Comparison of ENCODE assay signal across 19 mouse cellular contexts in the genomic region with DNA sequence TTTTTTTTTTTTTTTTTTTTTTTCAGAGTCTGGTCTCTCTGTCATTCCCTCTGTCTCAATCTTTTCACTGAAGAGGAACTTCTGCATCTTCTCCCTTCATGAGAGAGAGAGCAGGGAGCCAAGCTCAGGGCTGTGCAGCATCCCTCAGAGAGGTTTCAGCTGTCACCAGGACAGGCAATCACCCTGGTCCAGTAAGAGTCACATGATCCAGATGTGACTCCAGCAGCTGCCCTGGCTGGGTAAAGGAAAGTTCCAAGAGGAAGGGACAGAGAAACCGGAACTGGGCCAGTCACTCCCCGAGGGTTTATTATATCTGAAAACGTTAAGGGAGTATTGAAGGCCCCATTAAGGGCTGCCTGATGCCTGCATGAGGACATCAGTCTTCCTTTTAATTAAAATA. TPM values are rescaled to one million over a fixed set of nuclear protein-coding genes. Genes with fewer than 3 reads are reported as not detected.
A peak's percentile ranks its signal among the peaks of the same experiment; 100 is the strongest.
DNase-seq lines count a peak whose midpoint lies in the region; ATAC-seq lines count a peak whose summit lies in the region.
"Had no signal": no experiment of that assay in that cellular context is flagged by ENCODE, and none has a peak within 500 bp of the region (broad histone marks: within the 10 kb centered on the region; RNA-seq: fewer than 3 reads in every experiment).

No protein-coding gene starts in this region.

- peak; percentile 39; the same call in 1 of the 2 replicates for ATAC-seq in limb, embryonic 11.5 days (ENCODE audit: insufficient number of reproducible peaks, low FRiP score, low TSS enrichment, low read depth)
- ATAC-seq in midbrain, embryonic 13.5 days: no peak
- ATAC-seq: forebrain, embryonic 14.5 days; intestine, embryonic 16.5 days had no signal

- no peak overlapping the region for H3K27ac ChIP-seq in limb, embryonic 11.5 days (replicated peaks; ENCODE audit: low read depth, low read length)
- no peak overlapping the region for H3K27ac ChIP-seq in limb, embryonic 10.5 days
- no peak overlapping the region for H3K27ac ChIP-seq in midbrain, embryonic 13.5 days
- H3K27ac ChIP-seq: hindbrain, embryonic 13.5 days; liver, embryonic 14.5 days had no signal

- no peak overlapping the region for H3K4me2 ChIP-seq in limb, embryonic 11.5 days (ENCODE audit: low read depth, severe bottlenecking)
- no peak overlapping the region for H3K4me2 ChIP-seq in midbrain, embryonic 13.5 days (replicated peaks)
- H3K4me2 ChIP-seq: hindbrain, embryonic 13.5 days had no signal

- peak; percentile 16 for DNase-seq in gastrocnemius, postnatal 14 days
- no peak for DNase-seq in gastrocnemius, postnatal 4 days (ENCODE audit: low spot score in 2 of 2)
- peak; percentile 27 for DNase-seq in limb, embryonic 11.5 days (ENCODE audit: low spot score)
- DNase-seq in limb, embryonic 10.5 days (ENCODE audit: low spot score): no peak
- DNase-seq in heart, postnatal 14 days: peak; percentile 33 to 53
- DNase-seq in kidney, postnatal 4 days: peak; percentile 34 to 57
- DNase-seq in layer of hippocampus, adult 8-10 months (ENCODE audit: low spot score in 2 of 2): no peak
- DNase-seq: cerebellum, postnatal 14 days; gastrocnemius, postnatal 36 days; left cerebral cortex, postnatal 4 days; midbrain, embryonic 14.5 days; right cerebral cortex, postnatal 25 days; thymus, postnatal 25 days had no signal

- H3K9me3 ChIP-seq in limb, embryonic 11.5 days (ENCODE audit: control insufficient read depth, low read length): no peaks in the 10 kb centered on the region
- H3K9me3 ChIP-seq in limb, embryonic 10.5 days (replicated peaks): no peaks in the 10 kb centered on the region
- H3K9me3 ChIP-seq in midbrain, embryonic 13.5 days: no peaks in the 10 kb centered on the region
- H3K9me3 ChIP-seq: hindbrain, embryonic 13.5 days had no signal

- intact Hi-C loops in gastrocnemius, postnatal 14 days (cut with DNase I; ENCODE audit: low total_unique reads): no loop called here
- intact Hi-C loops in heart, postnatal 14 days (cut with DNase I): no loop called here

- 25% methylated on average over 3 of the region's 3 CpGs for WGBS in limb, embryonic 11.5 days
- 34% methylated on average over 3 of the region's 3 CpGs for WGBS in limb, embryonic 10.5 days
- WGBS in midbrain, embryonic 13.5 days: 24% methylated on average over 3 of the region's 3 CpGs

- H3K4me3 ChIP-seq in limb, embryonic 11.5 days (ENCODE audit: low read depth, low read length): no peak overlapping the region
- no peak overlapping the region for H3K4me3 ChIP-seq in limb, embryonic 10.5 days
- no peak overlapping the region for H3K4me3 ChIP-seq in midbrain, embryonic 13.5 days (replicated peaks)
- H3K4me3 ChIP-seq: hindbrain, embryonic 13.5 days had no signal

- no peaks in the 10 kb centered on the region for H3K27me3 ChIP-seq in limb, embryonic 11.5 days (ENCODE audit: control insufficient read depth, insufficient read depth, low read length)
- no peaks in the 10 kb centered on the region for H3K27me3 ChIP-seq in limb, embryonic 10.5 days (ENCODE audit: low read depth, poor library complexity, severe bottlenecking)
- H3K27me3 ChIP-seq in midbrain, embryonic 13.5 days: no peaks in the 10 kb centered on the region
- H3K27me3 ChIP-seq: hindbrain, embryonic 13.5 days had no signal

- no peaks in the 10 kb centered on the region for H3K36me3 ChIP-seq in limb, embryonic 11.5 days (ENCODE audit: control insufficient read depth, insufficient read depth, low read length)
- H3K36me3 ChIP-seq in limb, embryonic 10.5 days: no peaks in the 10 kb centered on the region
- no peaks in the 10 kb centered on the region for H3K36me3 ChIP-seq in midbrain, embryonic 13.5 days
- H3K36me3 ChIP-seq: hindbrain, embryonic 13.5 days had no signal

- no peaks in the 10 kb centered on the region for H3K4me1 ChIP-seq in limb, embryonic 11.5 days (ENCODE audit: control insufficient read depth, insufficient read depth, low read length)
- peaks cover 8% of the 10 kb centered on the region; the same call in 1 of the 2 replicates for H3K4me1 ChIP-seq in limb, embryonic 10.5 days
- 0 out of 2 replicates have a peak, but pooled peaks cover 4% of the 10 kb centered on the region for H3K4me1 ChIP-seq in midbrain, embryonic 13.5 days (replicated peaks)

- H3K9ac ChIP-seq in limb, embryonic 11.5 days (ENCODE audit: low read length): no peak overlapping the region
- no peak overlapping the region for H3K9ac ChIP-seq in midbrain, embryonic 13.5 days (replicated peaks)
- H3K9ac ChIP-seq: hindbrain, embryonic 13.5 days; liver, embryonic 14.5 days had no signal

RNA-seq across cellular contexts. Expression of a gene that starts 25.8 kb away (rescaled TPM):
- 1 to 10 TPM; 2.9 to 3.0 TPM for total RNA-seq in gastrocnemius, postnatal 14 days (2021)
- 1 to 10 TPM; 5.5 to 5.7 TPM for total RNA-seq in gastrocnemius, postnatal 4 days (2021)
- polyA plus RNA-seq in limb, embryonic 11.5 days (2014; fragmentation: Nextera tagmentation; extraction: Ambion mirVana): 0.55 and 0.75 TPM in 2 replicates
- 0.55 and 0.56 TPM in 2 replicates for polyA plus RNA-seq in limb, embryonic 10.5 days (2016; fragmentation: Nextera tagmentation; extraction: Ambion mirVana)
- 1 to 10 TPM; 5.7 to 6.3 TPM for total RNA-seq in heart, postnatal 14 days (2021)
- total RNA-seq in layer of hippocampus, adult 8-10 months (2022): 10 to 100 TPM; 47.7 to 56.0 (median 51.0) TPM
- 9.5 and 10.5 TPM in 2 replicates for polyA plus RNA-seq in midbrain, embryonic 13.5 days (2015; fragmentation: Nextera tagmentation; extraction: Ambion mirVana)

RNA-seq across cellular contexts. Expression of a gene that starts 49.0 kb away (rescaled TPM):
- total RNA-seq in gastrocnemius, postnatal 14 days (2021): not detected
- not detected for total RNA-seq in gastrocnemius, postnatal 4 days (2021)
- polyA plus RNA-seq in limb, embryonic 11.5 days (2014; fragmentation: Nextera tagmentation; extraction: Ambion mirVana): not detected in 2 replicates
- not detected in 2 replicates for polyA plus RNA-seq in limb, embryonic 10.5 days (2016; fragmentation: Nextera tagmentation; extraction: Ambion mirVana)
- not detected for total RNA-seq in heart, postnatal 14 days (2021)
- total RNA-seq in layer of hippocampus, adult 8-10 months (2022): not detected
- polyA plus RNA-seq in midbrain, embryonic 13.5 days (2015; fragmentation: Nextera tagmentation; extraction: Ambion mirVana): not detected in 2 replicates
- total RNA-seq: gastrocnemius, postnatal 36 days; layer of hippocampus, postnatal 25 days; left cerebral cortex, postnatal 4 days had no signal
- polyA plus RNA-seq: forebrain, embryonic 14.5 days; hindbrain, embryonic 13.5 days; midbrain, embryonic 14.5 days had no signal

Comparison
In these comparisons a context has a peak if more than half of its experiments do, and no peak if none do; other contexts are left out.
1. DNase-seq: peak in gastrocnemius, postnatal 14 days (single experiment), limb, embryonic 11.5 days (single experiment), heart, postnatal 14 days (2 of 2) and kidney, postnatal 4 days (2 of 2); none in gastrocnemius, postnatal 4 days (0 of 2), limb, embryonic 10.5 days (single experiment) and layer of hippocampus, adult 8-10 months (0 of 2).
2. RNA of a gene that starts 25.8 kb away (total RNA-seq): 47.7 to 56.0 TPM in layer of hippocampus, adult 8-10 months; 5.7 to 6.3 TPM in heart, postnatal 14 days, 5.5 to 5.7 TPM in gastrocnemius, postnatal 4 days and 2.9 to 3.0 TPM in gastrocnemius, postnatal 14 days; every median in the first group is over 4 times any median in the second.